Mouse (Mus musculus): ENCODE data around the gene 4430402I18Rik. TPM values are rescaled to one million over a fixed set of nuclear protein-coding genes. Genes with fewer than 3 reads are reported as not detected.

4430402I18Rik gene
- total and polyA plus RNA-seq, 3 experiments, result 0.14 to 0.51 (median 0.15) TPM

- H3K9ac ChIP-seq (ENCODE audit: insufficient read depth, low read depth), result no peak overlapping the region
- H3K36me3 ChIP-seq (replicated peaks in 1 of 2; ENCODE audit: control insufficient read depth in 1 of 2, insufficient read depth in 1 of 2, low read length in 1 of 2), result no peaks in the 10 kb centered on the region
- no peak for DNase-seq (ENCODE audit: extremely low read depth)
- no peak overlapping the region for H3K4me3 ChIP-seq (replicated peaks in 1 of 3; ENCODE audit: low read depth in 2 of 3, low read length in 2 of 3, poor library complexity in 1 of 3)
- dilution Hi-C loops (cut with MboI; ENCODE audit: extremely low pct_ligation_motif_present, extremely low pct_unique_long_range_greater_than_20kb, low sequenced_read_pairs), result no loop called here
- in situ Hi-C loops (cut with MboI; ENCODE audit: low pct_ligation_motif_present, low pct_unique_long_range_greater_than_20kb, low sequenced_read_pairs), result no loop called here
- no peaks in the 10 kb centered on the region for H3K9me3 ChIP-seq (replicated peaks; ENCODE audit: low read length)
- H3K4me1 ChIP-seq (ENCODE audit: control insufficient read depth in 1 of 2, insufficient read depth in 2 of 2), result peaks cover 0 to 5% of the 10 kb centered on the region in 2 experiments; a peak in 1 of 4 replicates
- no peaks in the 10 kb centered on the region for H3K27me3 ChIP-seq (replicated peaks)
- H3K4me2 ChIP-seq (ENCODE audit: insufficient read depth, low read depth, poor library complexity, severe bottlenecking), result no peak overlapping the region
- H3K27ac ChIP-seq (ENCODE audit: insufficient read depth, low read depth), result no peak overlapping the region
- no peak for TF ChIP-seq BHLHE40 (IDR thresholded peaks at IDR 0.05; ENCODE audit: low read depth, low read length)
- no peak for TF ChIP-seq MAFK (IDR thresholded peaks at IDR 0.05; ENCODE audit: insufficient replicate concordance, low read length)
- TF ChIP-seq ZNF384 (IDR thresholded peaks at IDR 0.05; ENCODE audit: low read depth, low read length), result no peak
- TF ChIP-seq EP300 (IDR thresholded peaks at IDR 0.05; ENCODE audit: low read length), result no peak
- no peak for TF ChIP-seq JUND (conservative IDR thresholded peaks at IDR 0.05; ENCODE audit: low read depth, low read length)
- no peak for TF ChIP-seq NELFE (IDR thresholded peaks at IDR 0.05; ENCODE audit: low read depth, low read length)
- no peak for TF ChIP-seq TCF12 (IDR thresholded peaks at IDR 0.05; ENCODE audit: low read depth, low read length)
- no peak for TF ChIP-seq POLR2A (IDR thresholded peaks at IDR 0.05; ENCODE audit: low read depth, low read length)
- TF ChIP-seq UBTF (IDR thresholded peaks at IDR 0.05; ENCODE audit: low read depth, low read length), result no peak
- TF ChIP-seq IRF4 (IDR thresholded peaks at IDR 0.05; ENCODE audit: low read depth, low read length), result no peak
- no peak for TF ChIP-seq MXI1 (IDR thresholded peaks at IDR 0.05; ENCODE audit: low read depth, low read length)
- no peak for TF ChIP-seq E2F4 (IDR thresholded peaks at IDR 0.05; ENCODE audit: insufficient replicate concordance, low read depth, low read length)
- TF ChIP-seq TBP (conservative IDR thresholded peaks at IDR 0.05; ENCODE audit: low read depth, low read length), result no peak
- TF ChIP-seq RCOR1 (conservative IDR thresholded peaks at IDR 0.05; ENCODE audit: low read depth, low read length), result no peak
- no peak for TF ChIP-seq MAZ (IDR thresholded peaks at IDR 0.05; ENCODE audit: low read depth, low read length)
- no peak for TF ChIP-seq MEF2A (IDR thresholded peaks at IDR 0.05; ENCODE audit: borderline replicate concordance, low read depth, low read length)
- TF ChIP-seq ETS1 (conservative IDR thresholded peaks at IDR 0.05; ENCODE audit: low read depth, low read length), result no peak
- no peaks in the 10 kb centered on the region for H3K79me2 ChIP-seq (replicated peaks; ENCODE audit: control insufficient read depth, extremely low read depth, insufficient read depth, poor library complexity, severe bottlenecking)
Observed at GRCm38 (mm10) chr19:28891238-28891637, 76.4 kb downstream of the 4430402I18Rik start.

GRCm38 (mm10) chr19:28889251-28889650 is 78.3 kb downstream of the 4430402I18Rik start:
- Histone ChIP-seq H3K9ac (ENCODE audit: insufficient read depth, low read depth) (no peak overlapping the region), H3K79me2 (replicated peaks; ENCODE audit: control insufficient read depth, extremely low read depth, insufficient read depth, poor library complexity, severe bottlenecking) (no peaks in the 10 kb centered on the region), H3K36me3 (replicated peaks in 1 of 2; ENCODE audit: control insufficient read depth in 1 of 2, insufficient read depth in 1 of 2, low read length in 1 of 2) (no peaks in the 10 kb centered on the region), H3K9me3 (replicated peaks; ENCODE audit: low read length) (no peaks in the 10 kb centered on the region), H3K27ac (ENCODE audit: insufficient read depth, low read depth) (no peak overlapping the region), H3K4me3 (replicated peaks in 1 of 3; ENCODE audit: low read depth in 2 of 3, low read length in 2 of 3, poor library complexity in 1 of 3) (no peak overlapping the region), H3K27me3 (replicated peaks) (no peaks in the 10 kb centered on the region), H3K4me2 (ENCODE audit: insufficient read depth, low read depth, poor library complexity, severe bottlenecking) (no peak overlapping the region), H3K4me1 (ENCODE audit: control insufficient read depth in 1 of 2, insufficient read depth in 2 of 2) (peaks cover 0 to 4% of the 10 kb centered on the region in 2 experiments; a peak in 1 of 4 replicates)
- no peak for TF ChIP-seq MAZ (IDR thresholded peaks at IDR 0.05; ENCODE audit: low read depth, low read length)
- TF ChIP-seq MAX (IDR thresholded peaks at IDR 0.05; ENCODE audit: low read length), result no peak
- TF ChIP-seq MXI1 (IDR thresholded peaks at IDR 0.05; ENCODE audit: low read depth, low read length), result no peak
- TF ChIP-seq IRF4 (IDR thresholded peaks at IDR 0.05; ENCODE audit: low read depth, low read length), result no peak
- TF ChIP-seq CTCF (conservative IDR thresholded peaks at IDR 0.05 in 1 of 2, IDR thresholded peaks at IDR 0.05 in 1 of 2; ENCODE audit: low read depth in 2 of 2, low read length in 2 of 2), result no peak
- no peak for TF ChIP-seq CHD1 (IDR thresholded peaks at IDR 0.05; ENCODE audit: low read depth, low read length)
- TF ChIP-seq NRF1 (IDR thresholded peaks at IDR 0.05; ENCODE audit: low read depth, low read length), result no peak
- no peak for TF ChIP-seq EP300 (IDR thresholded peaks at IDR 0.05; ENCODE audit: low read length)
- dilution Hi-C loops (cut with MboI; ENCODE audit: extremely low pct_ligation_motif_present, extremely low pct_unique_long_range_greater_than_20kb, low sequenced_read_pairs) (no loop called here), in situ Hi-C loops (cut with MboI; ENCODE audit: low pct_ligation_motif_present, low pct_unique_long_range_greater_than_20kb, low sequenced_read_pairs) (no loop called here)
- no peak for DNase-seq (ENCODE audit: extremely low read depth)
